Mouse (Mus musculus): ENCODE measurements at regions not wholly inside any gene's neighbourhood (a gene's known extent, or its start where the extent isn't known, plus 50 kb on each side); places are given as distances from the start of the nearest gene placed in this dataset.
A peak's percentile ranks its signal among the peaks of the same experiment; 100 is the strongest.

DNA sequence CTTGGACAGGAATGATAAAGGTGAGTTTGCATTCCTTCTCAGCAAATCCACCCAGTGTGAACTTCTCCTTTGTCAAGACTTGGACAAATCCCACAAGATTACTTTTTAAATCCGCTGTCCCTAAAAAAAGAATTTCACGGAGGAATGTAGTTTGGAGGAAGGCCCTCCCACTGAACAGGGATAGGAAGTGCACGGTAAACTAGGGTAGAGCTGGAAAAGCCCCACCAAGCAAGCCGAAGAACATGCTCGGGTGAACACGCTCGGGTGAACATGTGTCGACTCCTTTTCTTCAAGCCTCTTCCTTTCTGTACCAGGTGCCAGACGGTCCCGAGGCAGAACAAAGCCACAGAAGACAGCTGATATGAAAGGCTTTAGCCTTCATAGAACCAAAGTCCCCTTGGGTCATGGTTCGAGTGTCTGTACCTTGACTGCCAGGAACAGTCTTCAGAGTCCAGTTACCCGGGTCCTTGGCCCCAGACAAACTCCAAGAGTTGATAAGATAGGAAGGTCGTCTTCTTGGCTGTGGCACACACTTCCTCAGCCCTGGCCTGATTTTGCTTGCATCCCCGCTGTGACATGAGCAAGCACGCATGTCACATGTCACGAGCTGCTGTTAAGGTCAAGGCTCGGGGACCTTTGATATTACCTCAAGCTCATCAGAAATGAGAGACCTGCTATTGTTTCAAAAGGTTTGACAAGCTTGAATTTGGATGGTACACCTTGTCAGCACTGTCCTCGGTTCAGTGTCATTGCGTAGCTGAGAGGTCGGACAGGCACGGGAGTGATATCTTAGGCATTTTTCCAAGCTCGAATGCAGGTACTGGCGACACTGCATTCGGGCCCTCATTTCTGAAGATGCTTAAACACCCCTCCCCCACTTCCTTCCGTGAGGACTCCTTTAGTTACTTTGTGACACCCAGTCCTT lies 51.5 kb upstream of the Ryk start:
- ATAC-seq (replicated peaks; ENCODE audit: low FRiP score, low read depth) (no peak), DNase-seq (ENCODE audit: low spot score) (peak; percentile 48)
- H3K9ac ChIP-seq (ENCODE audit: low read depth, low read length): no peak overlapping the region
- WGBS: 48% methylated on average over 25 of the region's 25 CpGs
- TF ChIP-seq CTCF (IDR thresholded peaks at IDR 0.05; ENCODE audit: low read depth): no peak
- peaks cover 19% of the 10 kb centered on the region for H3K4me1 ChIP-seq (replicated peaks; ENCODE audit: insufficient read depth, low read length)
- H3K27me3 ChIP-seq (ENCODE audit: insufficient read depth, low read length): no peaks in the 10 kb centered on the region
- H3K36me3 ChIP-seq (ENCODE audit: insufficient read depth, low read length): no peaks in the 10 kb centered on the region
- H3K27ac ChIP-seq: peak overlapping the region; percentile 21
- no peaks in the 10 kb centered on the region for H3K9me3 ChIP-seq (replicated peaks; ENCODE audit: low read length)
- no peak overlapping the region for H3K4me3 ChIP-seq (replicated peaks; ENCODE audit: low read depth, low read length)
- H3K4me2 ChIP-seq (ENCODE audit: low read length): no peak overlapping the region

DNA sequence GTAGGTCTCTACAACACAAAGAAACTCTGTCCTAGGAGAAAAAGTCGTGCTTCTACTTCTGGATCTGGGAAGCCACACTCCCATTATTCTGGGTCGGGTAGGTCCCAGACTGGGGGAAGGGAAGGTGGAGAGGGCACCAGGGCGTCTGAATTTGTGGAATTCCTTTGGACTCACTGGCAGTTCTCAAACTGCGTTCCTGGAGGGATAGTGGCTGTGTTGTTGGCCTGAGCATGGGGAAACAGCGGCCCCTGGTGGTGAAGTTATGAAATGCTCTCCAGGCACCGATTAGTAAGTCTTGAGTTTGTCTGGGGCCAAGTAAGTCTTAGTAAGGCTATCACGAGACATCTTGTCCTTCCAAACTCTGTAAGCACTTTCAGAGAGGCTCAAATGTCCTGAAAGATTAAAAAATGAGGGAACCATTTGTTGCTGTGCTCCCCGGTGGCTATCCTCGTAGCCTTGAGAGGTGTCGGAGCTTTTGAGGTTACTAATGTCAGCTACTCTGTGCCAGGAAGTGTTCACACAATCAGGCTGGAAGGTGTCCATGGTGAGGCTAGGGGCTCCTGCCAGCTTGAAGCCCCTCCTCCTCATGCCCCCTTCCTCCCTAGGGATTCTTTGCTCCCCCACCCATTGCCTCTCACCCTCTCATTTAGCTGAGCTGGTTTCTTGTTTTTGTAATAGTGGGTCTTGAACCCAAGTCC lies 50.2 kb upstream of the Ryk start:
- H3K4me2 ChIP-seq (ENCODE audit: low read length): no peak overlapping the region
- H3K36me3 ChIP-seq (ENCODE audit: insufficient read depth, low read length): no peaks in the 10 kb centered on the region
- 6% methylated on average over 10 of the region's 10 CpGs for WGBS

More for the DNA sequence above, 50.2 kb upstream of the Ryk start:
- Histone ChIP-seq H3K9ac (ENCODE audit: low read depth, low read length) (no peak overlapping the region), H3K27ac (no peak overlapping the region), H3K9me3 (replicated peaks; ENCODE audit: low read length) (no peaks in the 10 kb centered on the region), H3K4me1 (replicated peaks; ENCODE audit: insufficient read depth, low read length) (peaks cover 10% of the 10 kb centered on the region), H3K27me3 (ENCODE audit: insufficient read depth, low read length) (no peaks in the 10 kb centered on the region), H3K4me3 (replicated peaks; ENCODE audit: low read depth, low read length) (no peak overlapping the region)
- peak; percentile 99 for TF ChIP-seq CTCF (IDR thresholded peaks at IDR 0.05; ENCODE audit: low read depth)
- peak; percentile 95 for DNase-seq (ENCODE audit: low spot score)
- ATAC-seq (replicated peaks; ENCODE audit: low FRiP score, low read depth): peak; percentile 67

Data from kidney, postnatal 0 days (tissue).